Mouse (Mus musculus) cerebellum, postnatal 4 days (tissue): ENCODE results near the gene Sipa1l2.
A peak's percentile ranks its signal among the peaks of the same experiment; 100 is the strongest.

Experiments used
- DNase-seq, 2 experiments: peaks; one replicate each; pipeline ENCODE4 v3.0.0; 2022; ENCODE audit warnings: low spot score in 2 of 2, mixed read lengths in 1 of 2

Sipa1l2 gene

DNA sequence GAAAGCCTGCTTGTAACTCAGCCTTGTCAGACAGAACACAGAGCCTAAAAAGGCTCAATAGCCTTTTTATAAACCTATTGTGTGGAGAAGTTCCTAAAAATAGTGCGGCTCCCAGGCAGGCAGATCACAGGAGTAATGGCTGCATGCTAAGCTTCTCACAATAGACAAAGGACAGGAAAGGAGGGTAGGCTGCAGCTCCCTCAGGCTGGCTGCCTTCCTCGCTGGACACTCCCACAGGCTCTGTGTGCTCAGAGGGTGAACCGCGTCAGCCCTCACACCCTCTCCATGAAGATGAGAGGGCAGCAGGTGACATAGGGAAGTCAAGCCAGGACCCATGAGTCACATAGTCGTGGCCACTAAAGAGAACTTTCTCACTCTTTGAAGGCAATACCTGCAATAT lies 55.7 kb downstream of the Sipa1l2 start:
- DNase-seq: no peak

- DNase-seq: no peak
These were observed 56.3 kb downstream of the Sipa1l2 start for GRCm38 (mm10) chr8:125513242-125513866.

- no peak for DNase-seq
These were observed 57.0 kb downstream of the Sipa1l2 start for GRCm38 (mm10) chr8:125512561-125512960.

GRCm38 (mm10) chr8:125510861-125511668 lies 58.5 kb downstream of the Sipa1l2 start:
- no peak for DNase-seq

- DNase-seq: peak in 1 of 2 experiments; percentile 53
These were observed 59.8 kb downstream of the Sipa1l2 start for GRCm38 (mm10) chr8:125509776-125510175.

DNA sequence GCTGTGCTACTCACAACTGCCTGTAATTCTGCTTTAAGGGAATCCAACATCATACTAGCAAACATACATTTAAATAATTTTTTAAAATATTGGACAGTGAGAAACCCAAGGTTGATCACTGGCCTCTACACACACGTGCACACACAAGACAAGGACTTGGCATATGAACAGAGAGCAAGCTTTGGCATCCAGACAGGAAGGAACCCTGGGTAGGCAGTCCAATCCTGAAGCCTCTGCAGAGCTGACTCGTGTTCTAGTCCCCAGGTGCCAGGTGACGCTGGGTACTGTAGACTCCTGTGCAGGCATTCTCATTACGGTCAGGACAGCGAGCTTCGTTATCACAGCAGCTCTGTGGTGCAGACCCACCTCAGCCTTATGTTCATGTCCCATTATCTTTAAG lies 60.4 kb downstream of the Sipa1l2 start:
- no peak for DNase-seq

DNA sequence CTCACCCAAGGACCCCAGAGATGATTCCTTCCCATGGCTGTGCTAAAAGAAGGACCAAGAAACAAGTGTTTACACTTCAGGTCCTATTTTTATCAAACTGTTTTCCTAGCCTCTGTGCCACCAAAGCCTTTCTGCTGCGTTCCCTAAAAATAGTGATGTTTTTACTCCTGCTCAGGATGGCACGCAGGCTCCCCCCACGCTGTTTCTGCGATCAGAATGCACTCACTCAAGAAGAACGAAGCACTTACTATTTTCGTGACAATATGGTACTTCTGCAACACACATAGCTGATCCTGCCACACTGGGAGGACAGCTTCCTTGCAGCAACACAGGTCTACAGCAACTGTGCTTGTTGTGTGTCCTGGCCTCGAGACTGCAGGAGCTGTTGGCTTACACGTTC lies 62.3 kb downstream of the Sipa1l2 start:
- no peak for DNase-seq

GRCm38 (mm10) chr8:125504605-125505257 lies 64.9 kb downstream of the Sipa1l2 start:
- no peak for DNase-seq

DNA sequence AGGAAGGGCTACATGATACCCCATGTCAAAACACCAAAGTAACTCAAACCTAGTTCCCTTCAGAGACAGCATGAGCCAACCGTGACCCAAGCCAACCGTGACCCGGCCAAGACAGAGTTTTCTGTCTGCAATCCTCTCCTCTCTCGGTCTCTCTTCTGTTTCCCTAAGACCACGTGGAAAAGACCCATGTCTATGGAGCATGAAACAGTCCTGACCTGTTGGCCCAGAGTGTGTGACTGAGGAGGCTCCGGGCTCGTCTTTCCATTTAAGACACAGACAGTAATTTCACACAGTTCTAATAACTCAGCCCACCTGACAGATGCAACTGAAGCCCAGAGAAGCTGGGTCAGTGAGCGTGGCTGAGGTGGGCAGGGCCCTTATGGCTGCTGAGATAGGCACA lies 65.8 kb downstream of the Sipa1l2 start:
- DNase-seq: no peak

DNA sequence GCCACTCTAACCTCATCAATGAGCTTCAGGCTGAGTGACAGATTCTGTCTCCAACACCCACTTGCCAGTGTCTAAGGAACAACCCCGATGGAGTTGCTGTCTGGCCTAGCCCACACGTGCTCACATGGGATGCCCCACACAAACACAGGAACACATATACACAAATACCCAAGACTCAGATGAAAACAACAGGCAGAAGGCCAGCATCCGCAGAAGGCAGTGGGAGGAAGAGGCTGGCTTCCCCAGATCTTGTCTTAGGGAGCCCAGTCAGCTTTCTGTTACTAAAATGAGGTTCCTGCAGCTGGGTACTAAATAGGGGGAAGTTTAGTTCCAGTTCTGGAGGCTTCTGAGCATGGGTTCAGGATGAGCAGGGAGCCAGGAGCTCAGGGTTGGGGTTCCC lies 66.8 kb downstream of the Sipa1l2 start:
- DNase-seq: no peak

DNA sequence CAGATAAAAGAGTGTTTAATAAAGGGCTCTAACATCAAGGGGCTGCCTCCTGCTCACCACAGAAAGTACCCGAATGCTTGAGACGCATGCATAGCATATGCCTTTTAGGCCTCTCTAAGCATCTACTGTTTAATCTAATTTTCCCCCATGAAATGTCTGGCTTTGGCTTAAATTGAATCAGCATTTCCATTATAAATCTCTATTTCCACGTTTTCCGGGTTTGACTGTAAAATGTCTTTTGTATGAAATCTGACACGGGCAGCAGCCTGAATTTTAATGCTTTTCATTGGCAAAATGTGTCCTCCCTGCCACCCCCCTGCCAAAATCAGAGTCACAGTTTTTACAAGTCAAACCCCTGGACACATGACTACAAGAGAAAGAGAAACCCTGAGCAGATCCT lies 69.6 kb downstream of the Sipa1l2 start:
- DNase-seq: no peak

- no peak for DNase-seq
These were observed 71.1 kb downstream of the Sipa1l2 start for GRCm38 (mm10) chr8:125498508-125498907.

DNA sequence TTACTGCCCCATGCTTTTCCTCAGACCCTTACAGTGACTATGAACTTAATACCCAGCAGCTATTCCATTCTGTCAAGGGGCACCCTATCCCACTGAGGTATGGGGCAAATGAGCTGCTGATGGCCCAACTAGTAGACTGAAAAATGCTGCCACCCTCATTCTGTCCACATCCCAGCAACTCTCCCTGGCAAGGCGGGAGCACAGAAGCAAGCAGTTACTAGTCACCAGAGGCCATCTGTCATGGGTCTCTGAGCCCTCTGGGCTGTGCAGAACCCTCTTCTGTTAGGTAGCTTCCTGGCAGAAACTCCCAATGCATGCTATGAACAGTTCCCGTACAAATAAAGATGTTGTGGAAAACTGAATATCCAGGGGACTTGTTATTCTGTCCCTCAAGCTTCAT lies 74.1 kb downstream of the Sipa1l2 start:
- no peak for DNase-seq

- DNase-seq: no peak
These were observed 76.3 kb downstream of the Sipa1l2 start for GRCm38 (mm10) chr8:125493254-125493815.

DNA sequence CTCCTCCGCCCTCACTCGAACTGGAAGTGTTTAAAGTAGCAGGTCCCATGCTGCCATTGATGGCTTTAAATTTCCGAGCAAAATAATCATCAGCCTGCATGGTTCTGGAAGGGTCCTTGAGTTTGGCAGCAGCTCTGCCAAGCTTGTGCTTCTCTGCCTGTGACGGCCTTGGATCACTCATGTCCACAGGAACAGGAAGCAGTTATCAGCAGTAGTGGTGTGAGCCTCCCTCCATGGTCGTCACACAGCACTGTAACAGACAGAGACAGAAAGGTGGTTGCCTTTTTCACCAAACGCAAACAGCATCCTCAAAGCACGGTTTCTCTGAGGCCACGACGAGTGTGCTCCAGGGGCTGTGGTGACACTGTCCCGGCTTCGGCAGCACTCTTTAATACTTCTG lies 77.2 kb downstream of the Sipa1l2 start:
- DNase-seq: no peak

DNA sequence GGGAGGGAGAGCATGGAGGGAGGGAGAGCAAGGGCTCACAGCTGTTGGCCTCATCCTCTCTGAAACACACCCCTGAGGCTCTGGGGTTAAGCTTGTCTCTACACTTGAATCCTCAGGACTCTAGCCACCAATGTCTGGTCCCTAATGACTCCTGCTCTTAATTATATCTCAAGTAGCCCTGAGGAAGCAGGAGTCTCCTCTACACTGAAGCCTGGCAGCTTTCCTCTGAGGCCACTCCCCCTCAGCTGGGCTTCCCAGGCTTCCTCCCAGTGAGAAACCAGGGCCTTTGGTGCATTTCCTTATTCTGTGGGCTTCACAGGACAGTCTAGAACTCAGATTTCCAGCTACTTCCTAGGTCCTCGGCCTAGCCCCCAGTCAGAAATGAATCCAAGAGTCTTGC lies 80.9 kb downstream of the Sipa1l2 start:
- no peak for DNase-seq

GRCm38 (mm10) chr8:125485715-125486114 lies 83.9 kb downstream of the Sipa1l2 start:
- DNase-seq: no peak

GRCm38 (mm10) chr8:125484530-125485196 lies 84.9 kb downstream of the Sipa1l2 start:
- DNase-seq: no peak

DNA sequence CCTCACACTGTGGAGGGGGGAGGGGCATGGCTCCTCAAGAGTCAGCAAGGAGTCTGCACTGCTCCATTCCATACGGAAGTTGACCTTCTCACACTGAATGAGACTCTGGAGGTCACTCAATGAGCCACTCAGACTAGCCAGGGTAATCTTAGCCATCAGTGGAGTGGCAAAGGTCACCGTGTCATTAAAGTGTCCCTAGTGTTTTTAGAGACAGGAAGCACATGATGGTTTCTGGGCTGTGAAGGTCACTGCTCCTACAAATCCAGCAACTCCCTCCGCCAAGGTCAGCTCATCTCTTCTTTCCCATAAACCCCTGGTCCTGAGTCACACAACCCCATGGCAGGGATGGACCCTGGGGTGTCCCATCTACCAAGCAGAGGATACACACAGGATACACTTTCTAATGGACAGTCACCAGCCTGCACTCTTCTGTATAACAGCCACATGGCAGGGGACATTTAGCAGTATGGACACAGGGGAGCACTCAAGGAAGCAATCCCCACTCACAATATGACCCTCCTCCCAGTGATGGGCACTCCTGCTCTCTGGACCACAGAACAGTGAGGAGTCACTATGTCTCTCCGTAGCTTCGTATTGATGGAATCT lies 87.0 kb downstream of the Sipa1l2 start:
- no peak for DNase-seq

DNA sequence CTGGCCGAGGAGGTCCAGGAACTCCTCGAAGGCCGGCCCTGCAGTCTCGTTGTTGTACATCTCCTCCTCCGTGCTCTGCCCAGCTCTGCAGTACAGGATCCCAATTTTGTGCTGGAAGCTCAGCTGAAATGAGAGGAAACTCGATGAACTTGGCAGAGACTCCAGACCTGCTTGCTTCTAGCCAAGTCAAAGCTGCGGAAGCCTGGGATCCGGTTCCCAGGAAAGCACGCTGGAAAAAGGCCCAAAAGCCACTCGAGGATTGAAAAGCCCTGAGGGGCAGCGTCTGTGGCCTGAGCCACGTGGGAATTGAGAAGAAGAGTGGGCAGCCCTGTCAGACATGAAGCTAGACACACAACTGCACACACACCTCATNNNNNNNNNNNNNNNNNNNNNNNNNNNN lies 94.7 kb downstream of the Sipa1l2 start:
- peak in 1 of 2 experiments; percentile 58 for DNase-seq

- DNase-seq: no peak
These were observed 98.2 kb downstream of the Sipa1l2 start for GRCm38 (mm10) chr8:125471374-125471773.
